Comparison of ENCODE assay signal across 7 mouse cellular contexts in the genomic region with DNA sequence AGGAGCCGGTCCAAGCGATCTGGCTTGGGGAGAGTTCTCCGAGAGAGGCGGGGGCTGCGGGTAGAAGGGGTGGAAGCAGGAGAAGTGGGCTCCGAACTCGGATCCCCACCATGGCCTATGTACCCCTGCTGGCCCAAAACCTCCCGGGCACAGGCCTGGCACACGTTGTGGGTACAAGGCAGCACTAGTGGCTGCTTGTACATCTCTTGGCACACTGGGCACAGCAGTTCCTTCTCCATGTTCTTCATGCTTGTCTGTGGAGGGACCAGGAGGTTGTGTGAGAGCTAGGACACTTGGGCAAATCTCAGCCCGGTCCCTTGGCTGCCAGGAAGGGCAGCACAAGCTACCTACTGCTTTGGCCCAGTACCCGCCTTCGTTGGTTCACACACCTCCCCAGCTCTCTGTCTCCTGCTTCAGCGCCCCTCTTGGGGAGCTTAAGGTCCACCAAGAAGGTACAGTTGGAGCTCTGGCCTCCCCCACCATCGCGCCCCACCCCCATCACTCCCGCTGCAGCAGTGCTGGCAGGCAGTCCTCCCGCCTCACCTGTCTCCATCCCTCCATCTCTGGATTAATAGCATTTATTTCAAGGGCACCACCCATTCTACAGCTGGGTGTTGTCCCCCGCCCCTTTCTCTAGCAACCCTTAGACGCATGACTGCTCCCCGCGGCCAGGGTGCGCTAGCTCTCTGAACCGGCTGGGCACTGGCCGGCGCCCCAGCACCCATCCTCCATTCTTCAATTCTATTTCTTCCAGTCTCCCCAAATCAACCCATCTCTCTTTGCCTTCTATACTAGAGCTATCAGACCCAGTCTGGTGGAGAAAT. TPM values are rescaled to one million over a fixed set of nuclear protein-coding genes. Genes with fewer than 3 reads are reported as not detected.
DNase-seq lines count a peak whose midpoint lies in the region; ATAC-seq lines count a peak whose summit lies in the region.

No protein-coding gene starts in this region.

- whole genome bisulfite sequencing in hindbrain, embryonic 15.5 days = 11% methylated on average over 25 of the region's 25 CpGs
- 14% methylated on average over 25 of the region's 25 CpGs for WGBS in liver, embryonic 12.5 days (ENCODE audit: insufficient replicate concordance)
- 12% methylated on average over 25 of the region's 25 CpGs for WGBS in neural tube, embryonic 15.5 days

- peaks cover 47% of the 10 kb centered on the region for H3K4me1 ChIP-seq in hindbrain, embryonic 15.5 days (replicated peaks)
- peaks cover 49% of the 10 kb centered on the region for H3K4me1 ChIP-seq in liver, embryonic 12.5 days
- H3K4me1 ChIP-seq in neural tube, embryonic 15.5 days = peaks cover 56% of the 10 kb centered on the region

- peak overlapping the region; percentile 96 for H3K27ac ChIP-seq in hindbrain, embryonic 15.5 days (replicated peaks)
- H3K27ac ChIP-seq in liver, embryonic 12.5 days = no peak overlapping the region
- peak overlapping the region; percentile 95 for H3K27ac ChIP-seq in neural tube, embryonic 15.5 days (replicated peaks)

- no peaks in the 10 kb centered on the region for H3K27me3 ChIP-seq in hindbrain, embryonic 15.5 days
- peaks cover 46% of the 10 kb centered on the region for H3K27me3 ChIP-seq in liver, embryonic 12.5 days (replicated peaks)
- no peaks in the 10 kb centered on the region for H3K27me3 ChIP-seq in neural tube, embryonic 15.5 days (replicated peaks)

- peak overlapping the region; percentile 71 for H3K9ac ChIP-seq in hindbrain, embryonic 15.5 days
- 0 out of 2 replicates have a peak overlapping the region, but pooled peaks have one; percentile 13 for H3K9ac ChIP-seq in liver, embryonic 12.5 days
- H3K9ac ChIP-seq in neural tube, embryonic 15.5 days (replicated peaks) = peak overlapping the region; percentile 73

- peaks cover 31% of the 10 kb centered on the region for H3K36me3 ChIP-seq in hindbrain, embryonic 15.5 days
- H3K36me3 ChIP-seq in liver, embryonic 12.5 days = peaks cover 14% of the 10 kb centered on the region
- H3K36me3 ChIP-seq in neural tube, embryonic 15.5 days = peaks cover 35% of the 10 kb centered on the region

- DNase-seq in 3T3-L1 (ENCODE audit: low read depth, low spot score) = peak; percentile 52
- peak; percentile 42 for DNase-seq in 416B (ENCODE audit: low read depth)
- DNase-seq in cerebellum, postnatal 36 days = peak; percentile 48 to 56
- DNase-seq in urinary bladder, postnatal 4 days (ENCODE audit: low spot score in 2 of 2) = no peak

- ATAC-seq in hindbrain, embryonic 15.5 days (ENCODE audit: low FRiP score, low read depth) = peak; percentile 35
- no peak for ATAC-seq in liver, embryonic 12.5 days
- peak; percentile 42 for ATAC-seq in neural tube, embryonic 15.5 days (ENCODE audit: low FRiP score)

- H3K4me3 ChIP-seq in hindbrain, embryonic 15.5 days = peak overlapping the region; percentile 88
- H3K4me3 ChIP-seq in liver, embryonic 12.5 days = peak overlapping the region; percentile 75
- peak overlapping the region; percentile 58 for H3K4me3 ChIP-seq in neural tube, embryonic 15.5 days (replicated peaks)

- H3K9me3 ChIP-seq in hindbrain, embryonic 15.5 days = no peaks in the 10 kb centered on the region
- no peaks in the 10 kb centered on the region for H3K9me3 ChIP-seq in liver, embryonic 12.5 days (replicated peaks)
- no peaks in the 10 kb centered on the region for H3K9me3 ChIP-seq in neural tube, embryonic 15.5 days (replicated peaks)

- H3K4me2 ChIP-seq in hindbrain, embryonic 15.5 days = peak overlapping the region; percentile 88
- H3K4me2 ChIP-seq in liver, embryonic 12.5 days = peak overlapping the region; percentile 88
- peak overlapping the region; percentile 73 for H3K4me2 ChIP-seq in neural tube, embryonic 15.5 days

RNA-seq across cellular contexts. Expression of a gene that starts 1.4 kb away (rescaled TPM):
- 196 and 211 TPM in 2 replicates for polyA plus RNA-seq in hindbrain, embryonic 15.5 days (2015; fragmentation: Nextera tagmentation; extraction: Ambion mirVana)
- polyA plus RNA-seq in liver, embryonic 12.5 days (2016; fragmentation: Nextera tagmentation; extraction: Ambion mirVana) = 170 and 187 TPM in 2 replicates
- polyA plus RNA-seq in neural tube, embryonic 15.5 days (2015; fragmentation: Nextera tagmentation; extraction: Ambion mirVana) = 221 and 222 TPM in 2 replicates

RNA-seq across cellular contexts. Expression of a gene that starts 1.7 kb away (rescaled TPM):
- 71.3 and 81.6 TPM in 2 replicates for polyA plus RNA-seq in hindbrain, embryonic 15.5 days (2015; fragmentation: Nextera tagmentation; extraction: Ambion mirVana)
- polyA plus RNA-seq in liver, embryonic 12.5 days (2016; fragmentation: Nextera tagmentation; extraction: Ambion mirVana) = 0.31 and 0.38 TPM in 2 replicates
- 63.0 and 76.6 TPM in 2 replicates for polyA plus RNA-seq in neural tube, embryonic 15.5 days (2015; fragmentation: Nextera tagmentation; extraction: Ambion mirVana)

RNA-seq across cellular contexts. Expression of a gene that starts 14.8 kb away (rescaled TPM):
- 80.0 and 88.4 TPM in 2 replicates for polyA plus RNA-seq in hindbrain, embryonic 15.5 days (2015; fragmentation: Nextera tagmentation; extraction: Ambion mirVana)
- 72.3 and 73.6 TPM in 2 replicates for polyA plus RNA-seq in liver, embryonic 12.5 days (2016; fragmentation: Nextera tagmentation; extraction: Ambion mirVana)
- polyA plus RNA-seq in neural tube, embryonic 15.5 days (2015; fragmentation: Nextera tagmentation; extraction: Ambion mirVana) = 85.0 and 95.8 TPM in 2 replicates

RNA-seq across cellular contexts. Expression of a gene that starts 15.5 kb away (rescaled TPM):
- polyA plus RNA-seq in hindbrain, embryonic 15.5 days (2015; fragmentation: Nextera tagmentation; extraction: Ambion mirVana) = 1.2 and 1.6 TPM in 2 replicates
- 0.13 TPM in 1 of 2 replicates, not detected in the other for polyA plus RNA-seq in liver, embryonic 12.5 days (2016; fragmentation: Nextera tagmentation; extraction: Ambion mirVana)
- 0.56 and 0.79 TPM in 2 replicates for polyA plus RNA-seq in neural tube, embryonic 15.5 days (2015; fragmentation: Nextera tagmentation; extraction: Ambion mirVana)

RNA-seq across cellular contexts. Expression of a gene that starts 17.5 kb away (rescaled TPM):
- 149 and 152 TPM in 2 replicates for polyA plus RNA-seq in hindbrain, embryonic 15.5 days (2015; fragmentation: Nextera tagmentation; extraction: Ambion mirVana)
- 160 and 167 TPM in 2 replicates for polyA plus RNA-seq in liver, embryonic 12.5 days (2016; fragmentation: Nextera tagmentation; extraction: Ambion mirVana)
- 159 and 171 TPM in 2 replicates for polyA plus RNA-seq in neural tube, embryonic 15.5 days (2015; fragmentation: Nextera tagmentation; extraction: Ambion mirVana)

Comparison
In these comparisons a context has a peak if more than half of its experiments do, and no peak if none do; other contexts are left out.
1. DNase-seq: peak in 3T3-L1 (single experiment), 416B (single experiment) and cerebellum, postnatal 36 days (2 of 2); none in urinary bladder, postnatal 4 days (0 of 2).
2. H3K9ac ChIP-seq: peak in every context shown above with its lines; median percentile 73 in neural tube, embryonic 15.5 days; 71 in hindbrain, embryonic 15.5 days; 13 in liver, embryonic 12.5 days.
3. RNA of a gene that starts 1.7 kb away (polyA plus RNA-seq): 71.3 to 81.6 TPM in hindbrain, embryonic 15.5 days and 63.0 to 76.6 TPM in neural tube, embryonic 15.5 days; 0.31 to 0.38 TPM in liver, embryonic 12.5 days; every median in the first group is over 10 times any median in the second.
4. Peak in every context shown above with its lines, with median percentiles within 50 percentile points of each other: H3K4me2 ChIP-seq and H3K4me3 ChIP-seq.